Mouse (Mus musculus): ENCODE data around the gene Rnf44. TPM values are rescaled to one million over a fixed set of nuclear protein-coding genes. Genes with fewer than 3 reads are reported as not detected.

Rnf44 gene
- total and polyA plus RNA-seq, 2 experiments from 2014 or later = 52.0 to 71.2 TPM

DNA sequence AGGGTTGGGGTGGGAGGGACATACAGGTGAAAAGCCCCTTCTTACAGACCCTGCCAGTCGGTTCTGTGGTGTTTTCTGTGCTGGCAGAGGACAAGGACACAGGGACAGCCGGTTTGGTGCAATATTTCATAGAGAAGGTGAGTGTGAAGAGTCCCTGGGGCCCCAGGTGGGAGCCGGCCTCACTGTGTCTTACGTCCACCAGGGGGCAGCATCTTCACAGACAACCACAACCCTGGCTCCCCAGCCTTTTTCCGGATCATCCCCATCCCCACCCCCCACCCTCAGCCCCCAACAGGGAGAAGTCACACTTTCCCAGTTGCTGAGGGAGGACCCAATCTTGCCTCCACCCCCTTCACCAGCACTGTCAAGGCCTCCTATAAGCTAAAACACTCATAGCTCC, 23.2 kb upstream of the Rnf44 start:
- H3K4me1 ChIP-seq (ENCODE audit: insufficient read depth, low read length) = no peaks in the 10 kb centered on the region
- no peak overlapping the region for H3K4me3 ChIP-seq (ENCODE audit: low read depth, low read length)
- H3K9ac ChIP-seq (replicated peaks; ENCODE audit: low read length, poor library complexity, severe bottlenecking) = no peak overlapping the region
- peak; percentile 62 for DNase-seq (ENCODE audit: low spot score)
- H3K4me2 ChIP-seq (ENCODE audit: low read depth, low read length, poor library complexity, severe bottlenecking) = no peak overlapping the region
- no peaks in the 10 kb centered on the region for H3K9me3 ChIP-seq (ENCODE audit: low read length)
- no peak for ATAC-seq (ENCODE audit: low FRiP score)
- H3K27ac ChIP-seq (ENCODE audit: low read depth, low read length) = no peak overlapping the region
- no peaks in the 10 kb centered on the region for H3K36me3 ChIP-seq (ENCODE audit: insufficient read depth, low read length)
- WGBS = 4% methylated on average over 5 of the region's 5 CpGs
- H3K27me3 ChIP-seq (ENCODE audit: insufficient read depth, low read length) = no peaks in the 10 kb centered on the region
- peak; percentile 70 for TF ChIP-seq CTCF (IDR thresholded peaks at IDR 0.05)

DNA sequence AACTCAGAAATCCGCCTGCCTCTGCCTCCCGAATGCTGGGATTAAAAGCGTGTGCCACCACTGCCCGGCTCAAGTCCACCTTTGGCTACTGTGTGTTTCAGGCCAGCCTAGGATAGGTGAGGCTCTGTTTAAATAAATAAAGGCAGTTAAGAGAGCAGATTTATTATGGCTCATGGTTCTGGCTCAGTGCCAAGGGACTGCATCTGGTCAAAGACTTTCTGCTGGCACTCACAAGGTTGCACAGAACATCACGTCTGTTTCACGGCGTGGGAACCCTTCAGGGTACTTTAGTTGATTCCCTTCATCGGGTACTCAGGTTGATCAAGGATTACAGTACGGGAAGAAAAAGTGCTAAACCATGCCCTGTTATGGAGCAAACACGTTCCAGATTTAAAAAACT, 21.3 kb upstream of the Rnf44 start:
- 76% methylated on average over 10 of the region's 10 CpGs for WGBS

DNA sequence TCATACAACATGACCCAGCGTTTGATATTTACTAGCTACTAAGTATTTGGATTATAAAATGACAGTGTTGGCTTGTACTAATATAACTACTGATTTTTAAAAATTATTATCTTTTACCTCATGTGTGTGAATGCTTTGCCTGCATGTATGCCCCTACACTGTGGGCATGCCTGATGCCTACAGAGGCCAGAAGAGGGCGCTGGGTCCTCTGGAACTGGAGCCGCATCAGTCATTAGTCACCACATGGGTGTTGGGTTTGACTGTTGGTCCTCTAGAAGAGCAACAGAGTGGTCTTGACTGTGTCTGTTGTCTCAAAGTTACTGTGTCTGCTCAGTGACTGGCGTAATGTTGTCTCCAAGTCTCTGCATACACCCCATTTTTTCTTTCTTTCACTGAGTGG, 20.7 kb upstream of the Rnf44 start:
- TF ChIP-seq CTCF (IDR thresholded peaks at IDR 0.05) = peak; percentile 48; the same call in 1 of the 2 replicates

More for the DNA sequence above, 21.3 kb upstream of the Rnf44 start:
- no peak overlapping the region for H3K27ac ChIP-seq (ENCODE audit: low read depth, low read length)
- H3K4me3 ChIP-seq (ENCODE audit: low read depth, low read length) = no peak overlapping the region
- TF ChIP-seq CTCF (IDR thresholded peaks at IDR 0.05) = no peak
- DNase-seq (ENCODE audit: low spot score) (peak; percentile 38), ATAC-seq (ENCODE audit: low FRiP score) (no peak)
- H3K9me3 ChIP-seq (ENCODE audit: low read length) = no peaks in the 10 kb centered on the region
- H3K27me3 ChIP-seq (ENCODE audit: insufficient read depth, low read length) = no peaks in the 10 kb centered on the region
- no peaks in the 10 kb centered on the region for H3K36me3 ChIP-seq (ENCODE audit: insufficient read depth, low read length)
- H3K9ac ChIP-seq (replicated peaks; ENCODE audit: low read length, poor library complexity, severe bottlenecking) = no peak overlapping the region
- no peaks in the 10 kb centered on the region for H3K4me1 ChIP-seq (ENCODE audit: insufficient read depth, low read length)
- H3K4me2 ChIP-seq (ENCODE audit: low read depth, low read length, poor library complexity, severe bottlenecking) = no peak overlapping the region

DNA sequence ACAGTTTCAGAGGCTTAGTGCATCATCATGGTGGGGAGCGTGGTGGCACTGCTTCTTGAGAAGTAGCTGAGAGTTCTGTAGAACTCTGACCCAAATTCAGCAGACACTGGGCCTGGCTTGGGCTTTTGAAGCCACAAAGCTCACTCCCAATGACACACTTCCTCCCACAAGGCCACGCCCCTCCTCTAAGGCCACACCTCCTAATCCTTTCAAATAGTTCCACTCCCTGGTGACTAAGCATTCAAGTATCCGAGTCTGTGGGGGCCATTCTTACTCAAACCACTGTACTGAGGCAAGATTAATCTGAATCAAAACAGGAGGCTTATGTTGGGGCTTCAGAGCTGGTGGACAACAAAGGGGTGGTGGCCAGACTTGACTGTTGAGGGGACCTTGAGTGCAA, 17.2 kb upstream of the Rnf44 start:
- Histone ChIP-seq H3K4me3 (ENCODE audit: low read depth, low read length) (no peak overlapping the region), H3K9ac (replicated peaks; ENCODE audit: low read length, poor library complexity, severe bottlenecking) (no peak overlapping the region), H3K36me3 (ENCODE audit: insufficient read depth, low read length) (no peaks in the 10 kb centered on the region), H3K4me1 (ENCODE audit: insufficient read depth, low read length) (no peaks in the 10 kb centered on the region), H3K27ac (ENCODE audit: low read depth, low read length) (no peak overlapping the region), H3K9me3 (ENCODE audit: low read length) (no peaks in the 10 kb centered on the region), H3K27me3 (ENCODE audit: insufficient read depth, low read length) (no peaks in the 10 kb centered on the region), H3K4me2 (ENCODE audit: low read depth, low read length, poor library complexity, severe bottlenecking) (no peak overlapping the region)
- DNase-seq (ENCODE audit: low spot score) (no peak), ATAC-seq (ENCODE audit: low FRiP score) (no peak)
- TF ChIP-seq CTCF (IDR thresholded peaks at IDR 0.05) = no peak
- WGBS = 79% methylated on average over 3 of the region's 3 CpGs

More for the DNA sequence above, 20.7 kb upstream of the Rnf44 start:
- Histone ChIP-seq H3K4me2 (ENCODE audit: low read depth, low read length, poor library complexity, severe bottlenecking) (no peak overlapping the region), H3K9ac (replicated peaks; ENCODE audit: low read length, poor library complexity, severe bottlenecking) (no peak overlapping the region), H3K27ac (ENCODE audit: low read depth, low read length) (no peak overlapping the region), H3K4me3 (ENCODE audit: low read depth, low read length) (no peak overlapping the region), H3K4me1 (ENCODE audit: insufficient read depth, low read length) (no peaks in the 10 kb centered on the region), H3K9me3 (ENCODE audit: low read length) (no peaks in the 10 kb centered on the region), H3K27me3 (ENCODE audit: insufficient read depth, low read length) (no peaks in the 10 kb centered on the region), H3K36me3 (ENCODE audit: insufficient read depth, low read length) (no peaks in the 10 kb centered on the region)
- ATAC-seq (ENCODE audit: low FRiP score) (no peak), DNase-seq (ENCODE audit: low spot score) (no peak)
- 46% methylated on average over 4 of the region's 4 CpGs for WGBS

DNA sequence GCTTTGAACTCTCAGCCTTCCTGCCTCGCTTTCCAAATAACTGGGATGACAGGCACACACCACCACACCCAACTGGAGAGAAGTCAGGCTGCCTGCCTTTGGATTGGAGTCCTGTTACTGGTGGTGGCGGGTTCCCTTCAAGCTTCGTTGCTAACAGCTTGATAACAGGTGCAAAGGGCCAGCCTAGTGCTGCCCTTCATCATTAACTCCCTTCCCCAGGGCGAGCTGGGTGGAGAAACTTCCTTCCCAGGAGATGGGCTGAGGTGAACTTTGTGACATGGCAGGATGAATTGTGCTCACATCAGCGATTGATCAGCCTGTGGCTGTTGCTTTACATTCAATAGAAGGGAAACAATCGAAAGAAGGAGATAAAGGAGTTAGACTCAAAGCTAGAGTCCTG, 11.2 kb upstream of the Rnf44 start:
- H3K27ac ChIP-seq (ENCODE audit: low read depth, low read length) = no peak overlapping the region
- H3K4me3 ChIP-seq (ENCODE audit: low read depth, low read length) = no peak overlapping the region
- WGBS = 55% methylated on average over 6 of the region's 6 CpGs
- no peak overlapping the region for H3K4me2 ChIP-seq (ENCODE audit: low read depth, low read length, poor library complexity, severe bottlenecking)
- H3K4me1 ChIP-seq (ENCODE audit: insufficient read depth, low read length) = no peaks in the 10 kb centered on the region
- no peak overlapping the region for H3K9ac ChIP-seq (replicated peaks; ENCODE audit: low read length, poor library complexity, severe bottlenecking)
- H3K9me3 ChIP-seq (ENCODE audit: low read length) = no peaks in the 10 kb centered on the region
- TF ChIP-seq CTCF (IDR thresholded peaks at IDR 0.05) = no peak
- H3K36me3 ChIP-seq (ENCODE audit: insufficient read depth, low read length) = no peaks in the 10 kb centered on the region
- H3K27me3 ChIP-seq (ENCODE audit: insufficient read depth, low read length) = no peaks in the 10 kb centered on the region
- ATAC-seq (ENCODE audit: low FRiP score) = no peak
- DNase-seq (ENCODE audit: low spot score) = no peak

DNA sequence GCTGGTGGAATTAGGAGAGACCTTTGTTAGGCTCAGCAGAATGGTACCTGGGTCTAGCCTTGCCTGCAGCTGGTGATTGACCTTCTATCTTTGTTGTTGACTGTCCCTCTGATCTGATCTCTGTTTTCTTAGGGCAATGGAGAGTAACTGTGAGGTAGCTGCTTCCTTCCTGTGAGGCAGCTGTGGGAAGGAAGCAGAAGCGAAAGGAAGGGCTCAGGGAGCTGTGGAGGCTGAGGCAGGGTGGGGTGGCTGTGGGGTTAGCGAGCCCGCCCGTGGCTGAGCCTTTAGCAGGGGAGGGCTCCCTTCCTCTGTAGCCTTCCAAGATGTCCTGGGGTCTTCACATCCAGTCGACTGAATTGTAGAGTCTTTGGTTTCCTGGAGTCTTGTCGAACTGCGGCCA, 8.8 kb upstream of the Rnf44 start:
- H3K4me2 ChIP-seq (ENCODE audit: low read depth, low read length, poor library complexity, severe bottlenecking) = no peak overlapping the region
- TF ChIP-seq CTCF (IDR thresholded peaks at IDR 0.05) = no peak
- 60% methylated on average over 7 of the region's 7 CpGs for WGBS

More for the DNA sequence above, 8.8 kb upstream of the Rnf44 start:
- ATAC-seq (ENCODE audit: low FRiP score) (no peak), DNase-seq (ENCODE audit: low spot score) (no peak)
- Histone ChIP-seq H3K27me3 (ENCODE audit: insufficient read depth, low read length) (no peaks in the 10 kb centered on the region), H3K27ac (ENCODE audit: low read depth, low read length) (no peak overlapping the region), H3K4me3 (ENCODE audit: low read depth, low read length) (no peak overlapping the region), H3K9ac (replicated peaks; ENCODE audit: low read length, poor library complexity, severe bottlenecking) (no peak overlapping the region), H3K4me1 (ENCODE audit: insufficient read depth, low read length) (no peaks in the 10 kb centered on the region), H3K36me3 (ENCODE audit: insufficient read depth, low read length) (no peaks in the 10 kb centered on the region), H3K9me3 (ENCODE audit: low read length) (no peaks in the 10 kb centered on the region)

Data from midbrain, postnatal 0 days (tissue).